Mouse (Mus musculus): ENCODE data around the gene Atat1.

- TF ChIP-seq CTCF (IDR thresholded peaks at IDR 0.05; ENCODE audit: borderline replicate concordance, insufficient read depth, low read depth, low read length) (no peak), POLR2A (IDR thresholded peaks at IDR 0.05; ENCODE audit: borderline replicate concordance, insufficient read depth, low read length) (no peak)
These were observed 41.6 kb downstream of the Atat1 start for GRCm38 (mm10) chr17:35868165-35868820.

Measured in cerebellum, adult 2 months (tissue).